Mouse (Mus musculus) liver, postnatal 0 days (tissue): ENCODE data around the gene Pitpnm2. TPM values are rescaled to one million over a fixed set of nuclear protein-coding genes. Genes with fewer than 3 reads are reported as not detected.
A peak's percentile ranks its signal among the peaks of the same experiment; 100 is the strongest.

Experiments
- ATAC-seq: fragments of 200-750 bp; cut with Nextera tagmentation; 2 replicates; pipeline ENCODE4 v1.8.0; 2017; ENCODE audit warnings: mild to moderate bottlenecking, moderate library complexity
- DNase-seq: peaks from one replicate; pipeline ENCODE4 v3.0.0-alpha.2; 2016
- H3K27ac ChIP-seq: fragments of 300-500 bp; sonication (generic); 2 replicates; pipeline ENCODE4 v1.5.1; 2014; ENCODE audit warnings: antibody characterized with exemption, moderate library complexity, mild to moderate bottlenecking, low read depth
- H3K27me3 ChIP-seq: fragments of 300-500 bp; sonication (generic); 2 replicates; pipeline ENCODE4 v1.6.1; 2014; ENCODE audit warnings: low read length, control low read depth, mixed read lengths; ENCODE audit not compliant: insufficient read depth
- H3K36me3 ChIP-seq: fragments of 300-500 bp; sonication (generic); replicated peaks from 2 replicates; pipeline ENCODE4 v1.6.1; 2014; ENCODE audit warnings: mild to moderate bottlenecking, control low read depth, low read length, moderate library complexity, mixed read lengths; ENCODE audit not compliant: insufficient read depth
- H3K4me1 ChIP-seq: fragments of 300-500 bp; sonication (generic); 2 replicates; pipeline ENCODE4 v1.6.1; 2014; ENCODE audit warnings: antibody characterized with exemption, mild to moderate bottlenecking, control low read depth; ENCODE audit not compliant: insufficient read depth
- H3K4me2 ChIP-seq: fragments of 300-500 bp; sonication (generic); 2 replicates; pipeline ENCODE4 v1.6.1; 2014; ENCODE audit warnings: low read depth, mild to moderate bottlenecking, low read length, moderate library complexity, mixed read lengths
- H3K4me3 ChIP-seq: fragments of 300-500 bp; sonication (generic); 2 replicates; pipeline ENCODE4 v1.5.1; 2014; ENCODE audit warnings: low read depth, low read length
- H3K9ac ChIP-seq: fragments of 300-500 bp; sonication (generic); replicated peaks from 2 replicates; pipeline ENCODE4 v1.6.1; 2014; ENCODE audit warnings: mild to moderate bottlenecking, moderate library complexity
- H3K9me3 ChIP-seq: fragments of 300-500 bp; sonication (generic); 2 replicates; pipeline ENCODE4 v1.6.1; 2016; ENCODE audit warnings: mild to moderate bottlenecking, control low read depth, low read length, mixed read lengths
- CTCF ChIP-seq: sonication (generic); IDR thresholded peaks from 2 replicates; pipeline ENCODE4 v1.5.1; 2016; ENCODE audit warnings: antibody characterized with exemption, low read depth
- EP300 ChIP-seq: IDR thresholded peaks from 2 replicates; pipeline ENCODE4 v1.6.1; 2016; ENCODE audit warnings: antibody characterized with exemption, low read depth, mild to moderate bottlenecking
- WGBS: fragments of 180-500 bp; shearing (Covaris S2); extraction: QIAGEN DNeasy Blood & Tissue Kit; methylation state at CpG from one replicate; pipeline ENCODE4 v1.1.7; 2014; ENCODE audit not compliant: insufficient replicate concordance; 5-methylcytosine and 5-hydroxymethylcytosine counted together
- polyA plus RNA-seq: library from polyadenylated mRNA; unstranded; fragments of >200 nt; fragmentation: Nextera tagmentation; extraction: Ambion mirVana; gene quantifications from 2 replicates; pipeline ENCODE4 v1.2.1, GENCODE M21; 2015

Gene Pitpnm2
- polyA plus RNA-seq, 1 experiment from 2014 or later, result 2.4 TPM

GRCm38 (mm10) chr5:124225891-124226290 is 23.7 kb downstream of the Pitpnm2 start:
- no peaks in the 10 kb centered on the region; the same call in 1 of the 2 replicates for H3K36me3 ChIP-seq
- no peak overlapping the region for H3K4me3 ChIP-seq
- no peaks in the 10 kb centered on the region for H3K27me3 ChIP-seq
- H3K27ac ChIP-seq, result peak overlapping the region; percentile 96
- H3K9me3 ChIP-seq, result no peaks in the 10 kb centered on the region
- TF ChIP-seq EP300 (peak; percentile 16; the same call in 1 of the 2 replicates), CTCF (no peak)
- H3K4me1 ChIP-seq, result peaks cover 49% of the 10 kb centered on the region
- DNase-seq (peak; percentile 51), ATAC-seq (peak; percentile 60)
- 47% methylated on average over 7 of the region's 7 CpGs for WGBS
- H3K4me2 ChIP-seq, result 0 out of 2 replicates have a peak overlapping the region, but pooled peaks have one; percentile 4
- H3K9ac ChIP-seq, result peak overlapping the region; percentile 4

- H3K4me1 ChIP-seq, result peaks cover 45% of the 10 kb centered on the region
- no peak overlapping the region for H3K9ac ChIP-seq
- no peak overlapping the region for H3K4me3 ChIP-seq
- no peak overlapping the region for H3K4me2 ChIP-seq
- no peaks in the 10 kb centered on the region for H3K27me3 ChIP-seq
- no peak for ATAC-seq
- no peak for TF ChIP-seq EP300
- no peak for TF ChIP-seq CTCF
- H3K27ac ChIP-seq, result peak overlapping the region; percentile 96; the same call in 1 of the 2 replicates
- no peaks in the 10 kb centered on the region; the same call in 1 of the 2 replicates for H3K36me3 ChIP-seq
- 81% methylated on average over 16 of the region's 16 CpGs for WGBS
- H3K9me3 ChIP-seq, result no peaks in the 10 kb centered on the region
- no peak for DNase-seq
Measured at GRCm38 (mm10) chr5:124224321-124225092, 25.1 kb downstream of the Pitpnm2 start.

- H3K4me3 ChIP-seq, result no peak overlapping the region
- 76% methylated on average over 8 of the region's 8 CpGs for WGBS
- peaks cover 45% of the 10 kb centered on the region for H3K4me1 ChIP-seq
Measured at GRCm38 (mm10) chr5:124223574-124223973, 26.0 kb downstream of the Pitpnm2 start.

DNA sequence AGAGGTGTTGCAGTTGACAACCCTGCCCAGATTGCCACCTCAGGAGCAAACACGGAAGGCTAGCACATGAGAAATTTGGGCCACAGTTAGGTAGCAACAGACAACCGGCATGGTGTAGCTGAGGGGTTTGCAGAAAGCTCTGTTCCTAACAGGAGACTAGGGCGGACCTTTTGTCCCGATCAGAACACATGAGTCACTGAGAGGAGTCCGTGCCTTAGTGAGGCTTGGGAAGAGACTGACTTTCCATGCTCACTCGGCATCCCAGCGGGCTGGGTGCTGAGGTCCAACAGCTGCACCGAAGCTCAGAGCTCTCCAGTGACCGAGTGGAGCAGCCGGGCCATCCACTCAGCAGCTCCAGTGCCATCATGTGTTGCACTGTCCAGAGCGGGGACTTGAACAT is 26.9 kb downstream of the Pitpnm2 start:
- H3K27ac ChIP-seq, result 0 out of 2 replicates have a peak overlapping the region, but pooled peaks have one; percentile 23
- H3K27me3 ChIP-seq, result no peaks in the 10 kb centered on the region
- H3K4me3 ChIP-seq, result no peak overlapping the region
- H3K9me3 ChIP-seq, result no peaks in the 10 kb centered on the region
- H3K36me3 ChIP-seq, result no peaks in the 10 kb centered on the region; the same call in 1 of the 2 replicates
- DNase-seq (no peak), ATAC-seq (no peak)
- WGBS, result 81% methylated on average over 11 of the region's 11 CpGs
- TF ChIP-seq CTCF (no peak), EP300 (no peak)
- no peak overlapping the region for H3K9ac ChIP-seq
- H3K4me1 ChIP-seq, result peaks cover 49% of the 10 kb centered on the region
- H3K4me2 ChIP-seq, result no peak overlapping the region

More at GRCm38 (mm10) chr5:124223574-124223973, 26.0 kb downstream of the Pitpnm2 start:
- H3K27ac ChIP-seq, result no peak overlapping the region
- DNase-seq, result no peak
- no peaks in the 10 kb centered on the region for H3K9me3 ChIP-seq
- no peaks in the 10 kb centered on the region; the same call in 1 of the 2 replicates for H3K36me3 ChIP-seq
- TF ChIP-seq EP300 (no peak), CTCF (no peak)
- H3K4me2 ChIP-seq, result no peak overlapping the region
- ATAC-seq, result no peak
- H3K27me3 ChIP-seq, result no peaks in the 10 kb centered on the region
- no peak overlapping the region for H3K9ac ChIP-seq

- Histone ChIP-seq H3K4me3 (no peak overlapping the region), H3K9me3 (no peaks in the 10 kb centered on the region), H3K27me3 (no peaks in the 10 kb centered on the region), H3K27ac (peak overlapping the region; percentile 62), H3K4me2 (no peak overlapping the region), H3K9ac (no peak overlapping the region), H3K4me1 (peaks cover 49% of the 10 kb centered on the region), H3K36me3 (no peaks in the 10 kb centered on the region; the same call in 1 of the 2 replicates)
- ATAC-seq (no peak), DNase-seq (no peak)
- 56% methylated on average over 7 of the region's 7 CpGs for WGBS
- no peak for TF ChIP-seq CTCF
- TF ChIP-seq EP300, result no peak
Measured at GRCm38 (mm10) chr5:124221736-124222040, 27.9 kb downstream of the Pitpnm2 start.

GRCm38 (mm10) chr5:124221037-124221735 is 28.4 kb downstream of the Pitpnm2 start:
- no peaks in the 10 kb centered on the region for H3K9me3 ChIP-seq
- H3K27ac ChIP-seq, result peak overlapping the region; percentile 62
- WGBS, result 40% methylated on average over 7 of the region's 7 CpGs
- DNase-seq, result no peak
- no peak overlapping the region for H3K9ac ChIP-seq
- H3K4me2 ChIP-seq, result no peak overlapping the region
- peak; percentile 13; the same call in 1 of the 2 replicates for ATAC-seq
- no peaks in the 10 kb centered on the region; the same call in 1 of the 2 replicates for H3K36me3 ChIP-seq
- peaks cover 44% of the 10 kb centered on the region for H3K4me1 ChIP-seq
- H3K27me3 ChIP-seq, result no peaks in the 10 kb centered on the region
- TF ChIP-seq CTCF, result no peak
- TF ChIP-seq EP300, result no peak
- no peak overlapping the region for H3K4me3 ChIP-seq
